Mouse (Mus musculus): ENCODE data around the gene Psmd12. TPM values are rescaled to one million over a fixed set of nuclear protein-coding genes. Genes with fewer than 3 reads are reported as not detected.

Gene Psmd12
- polyA plus RNA-seq, 1 experiment from 2014 or later: 178 TPM

DNA sequence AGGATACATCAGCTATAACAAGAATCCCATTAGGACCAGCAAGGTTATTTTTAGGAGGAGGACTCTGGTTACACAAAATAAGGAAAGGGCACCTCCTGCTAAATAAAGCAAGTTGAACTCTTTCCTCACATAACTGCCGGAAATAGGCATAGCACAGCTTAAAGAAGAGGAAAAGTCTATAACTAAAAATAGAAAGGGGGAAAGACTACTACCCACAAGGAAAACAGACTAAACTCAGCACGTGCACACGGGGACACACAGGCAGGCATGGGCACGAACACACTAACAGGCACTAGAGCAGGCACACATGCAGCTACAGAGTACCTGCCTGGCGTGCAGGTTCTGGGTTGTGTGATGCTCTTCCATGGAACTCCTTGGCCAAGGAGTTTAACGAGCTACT lies 32.6 kb upstream of the Psmd12 start:
- no peak overlapping the region for H3K4me3 ChIP-seq (ENCODE audit: low read depth, low read length)
- H3K4me1 ChIP-seq (ENCODE audit: control insufficient read depth, insufficient read depth, low read length): peaks cover 26% of the 10 kb centered on the region
- H3K27ac ChIP-seq (ENCODE audit: low read depth, low read length): peak overlapping the region; percentile 29; the same call in 1 of the 2 replicates
- WGBS (ENCODE audit: insufficient replicate concordance): 60% methylated on average over 6 of the region's 6 CpGs
- H3K27me3 ChIP-seq (ENCODE audit: control insufficient read depth, insufficient read depth, low read length): no peaks in the 10 kb centered on the region
- H3K9ac ChIP-seq (ENCODE audit: low read depth, low read length): no peak overlapping the region
- ATAC-seq (replicated peaks; ENCODE audit: insufficient number of reproducible peaks, low FRiP score, low TSS enrichment): no peak
- H3K9me3 ChIP-seq (replicated peaks; ENCODE audit: control insufficient read depth, low read length): no peaks in the 10 kb centered on the region
- no peak overlapping the region for H3K4me2 ChIP-seq
- no peaks in the 10 kb centered on the region for H3K36me3 ChIP-seq (ENCODE audit: control insufficient read depth, insufficient read depth, low read length)

DNA sequence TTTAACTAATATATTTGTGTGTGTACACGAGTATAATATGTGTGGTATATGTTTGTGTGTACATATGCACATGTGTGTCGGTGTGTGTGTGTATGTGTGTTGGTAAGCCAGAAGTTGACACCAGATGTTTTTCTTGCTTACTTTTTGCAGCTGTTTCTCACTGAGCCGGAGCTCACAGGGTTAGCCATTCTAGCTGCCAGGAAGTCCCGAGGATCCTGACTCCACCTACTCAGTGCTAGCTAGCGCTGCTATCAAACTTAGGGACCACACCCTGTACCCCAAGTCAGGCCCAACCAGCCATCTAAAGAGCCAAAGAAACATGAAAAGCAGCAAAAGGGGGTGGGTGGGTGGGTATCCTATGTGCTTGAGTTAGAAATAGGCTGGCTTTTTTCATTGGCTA lies 31.9 kb upstream of the Psmd12 start:
- Histone ChIP-seq H3K9ac (ENCODE audit: low read depth, low read length) (no peak overlapping the region), H3K27me3 (ENCODE audit: control insufficient read depth, insufficient read depth, low read length) (no peaks in the 10 kb centered on the region), H3K4me2 (no peak overlapping the region), H3K36me3 (ENCODE audit: control insufficient read depth, insufficient read depth, low read length) (no peaks in the 10 kb centered on the region), H3K4me1 (ENCODE audit: control insufficient read depth, insufficient read depth, low read length) (peaks cover 26% of the 10 kb centered on the region), H3K4me3 (ENCODE audit: low read depth, low read length) (no peak overlapping the region), H3K27ac (ENCODE audit: low read depth, low read length) (no peak overlapping the region), H3K9me3 (replicated peaks; ENCODE audit: control insufficient read depth, low read length) (no peaks in the 10 kb centered on the region)
- WGBS (ENCODE audit: insufficient replicate concordance): 55% methylated on average over 5 of the region's 5 CpGs
- no peak for ATAC-seq (replicated peaks; ENCODE audit: insufficient number of reproducible peaks, low FRiP score, low TSS enrichment)

DNA sequence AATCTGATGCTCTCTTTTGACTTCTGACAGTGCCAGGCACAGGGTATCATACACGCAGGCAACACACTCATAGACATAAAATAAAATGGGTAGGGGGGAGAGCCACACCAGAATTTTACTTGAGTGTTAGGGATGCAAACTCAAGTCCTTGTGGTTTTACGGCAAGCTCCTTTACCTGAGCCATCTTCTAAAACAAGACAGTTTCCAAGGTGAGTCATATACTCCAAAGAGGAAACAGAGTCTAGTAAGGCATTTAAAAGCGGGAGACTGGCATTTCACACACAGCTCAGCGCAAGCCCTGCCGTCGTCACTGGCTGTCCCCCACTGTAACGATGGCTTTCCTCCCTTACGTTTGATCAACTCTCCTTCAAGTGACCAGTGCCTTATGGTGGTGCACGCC lies 31.4 kb upstream of the Psmd12 start:
- Histone ChIP-seq H3K9ac (ENCODE audit: low read depth, low read length) (no peak overlapping the region), H3K4me3 (ENCODE audit: low read depth, low read length) (no peak overlapping the region), H3K4me2 (no peak overlapping the region), H3K27ac (ENCODE audit: low read depth, low read length) (no peak overlapping the region), H3K36me3 (ENCODE audit: control insufficient read depth, insufficient read depth, low read length) (no peaks in the 10 kb centered on the region), H3K27me3 (ENCODE audit: control insufficient read depth, insufficient read depth, low read length) (no peaks in the 10 kb centered on the region), H3K9me3 (replicated peaks; ENCODE audit: control insufficient read depth, low read length) (no peaks in the 10 kb centered on the region), H3K4me1 (ENCODE audit: control insufficient read depth, insufficient read depth, low read length) (peaks cover 26% of the 10 kb centered on the region)
- WGBS (ENCODE audit: insufficient replicate concordance): 82% methylated on average over 9 of the region's 9 CpGs
- ATAC-seq (replicated peaks; ENCODE audit: insufficient number of reproducible peaks, low FRiP score, low TSS enrichment): no peak

DNA sequence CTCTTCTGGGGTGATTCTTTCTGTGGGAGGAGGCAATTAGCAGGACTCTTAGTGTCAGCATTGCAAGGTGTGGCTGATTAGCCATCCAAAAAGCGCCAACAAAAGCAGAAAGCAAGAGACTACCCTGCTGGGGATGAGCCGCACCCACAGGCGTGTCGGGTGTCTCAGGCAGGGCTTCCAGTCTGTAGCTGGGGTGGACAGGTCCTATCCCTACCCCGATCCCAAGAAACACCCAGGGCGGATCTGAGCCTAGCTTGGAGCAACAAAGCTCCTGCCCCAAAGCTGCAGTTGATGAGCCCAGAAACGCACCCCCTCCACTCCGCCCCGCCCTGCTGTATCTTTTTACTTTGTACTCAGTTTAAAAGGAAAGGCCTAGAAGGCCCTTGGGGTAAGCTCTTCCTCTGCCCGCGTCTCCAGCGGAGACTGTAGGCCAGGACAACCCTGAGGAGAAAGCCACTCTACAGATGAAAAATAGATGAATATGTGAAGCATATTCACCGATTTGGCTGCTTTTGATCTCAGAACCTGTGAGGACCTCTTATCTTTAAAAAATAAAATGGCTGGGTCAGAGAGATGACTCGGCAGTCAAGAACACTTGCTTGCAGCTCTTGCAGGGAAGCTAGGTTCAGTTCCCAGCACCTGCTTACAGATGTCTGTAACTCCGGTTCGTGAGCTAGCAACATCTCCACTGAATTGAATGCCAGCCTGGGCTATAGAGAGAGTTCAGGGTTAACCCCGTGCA lies 29.9 kb upstream of the Psmd12 start:
- H3K27ac ChIP-seq (ENCODE audit: low read depth, low read length): no peak overlapping the region
- 0 out of 2 replicates have a peak, but pooled peaks have one; percentile 66 for ATAC-seq (replicated peaks; ENCODE audit: insufficient number of reproducible peaks, low FRiP score, low TSS enrichment)
- no peak overlapping the region for H3K9ac ChIP-seq (ENCODE audit: low read depth, low read length)
- WGBS (ENCODE audit: insufficient replicate concordance): 67% methylated on average over 17 of the region's 17 CpGs
- no peaks in the 10 kb centered on the region for H3K27me3 ChIP-seq (ENCODE audit: control insufficient read depth, insufficient read depth, low read length)
- peaks cover 26% of the 10 kb centered on the region for H3K4me1 ChIP-seq (ENCODE audit: control insufficient read depth, insufficient read depth, low read length)
- H3K4me3 ChIP-seq (ENCODE audit: low read depth, low read length): no peak overlapping the region
- peak overlapping the region; percentile 12; the same call in 1 of the 2 replicates for H3K4me2 ChIP-seq
- no peaks in the 10 kb centered on the region for H3K36me3 ChIP-seq (ENCODE audit: control insufficient read depth, insufficient read depth, low read length)
- H3K9me3 ChIP-seq (replicated peaks; ENCODE audit: control insufficient read depth, low read length): no peaks in the 10 kb centered on the region

DNA sequence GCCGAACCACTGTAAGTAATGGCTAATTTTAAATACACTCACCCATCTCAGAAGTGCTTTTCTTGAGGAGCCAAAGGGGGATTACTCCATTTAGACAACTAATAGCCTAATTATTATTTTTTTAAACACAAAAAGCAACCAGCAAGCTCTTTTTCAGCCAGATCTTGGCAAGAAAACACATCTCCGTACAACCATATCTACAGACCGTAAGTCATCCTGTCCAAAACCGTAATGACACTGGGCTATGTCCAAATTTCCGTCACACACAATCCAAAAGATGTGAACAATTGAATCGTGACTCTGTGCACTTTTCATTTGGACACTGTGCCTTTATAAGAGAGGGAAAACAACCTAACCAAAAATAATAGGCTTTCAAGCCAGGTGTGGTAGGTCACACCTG lies 29.2 kb upstream of the Psmd12 start:
- Histone ChIP-seq H3K36me3 (ENCODE audit: control insufficient read depth, insufficient read depth, low read length) (no peaks in the 10 kb centered on the region), H3K9ac (ENCODE audit: low read depth, low read length) (no peak overlapping the region), H3K27ac (ENCODE audit: low read depth, low read length) (no peak overlapping the region), H3K9me3 (replicated peaks; ENCODE audit: control insufficient read depth, low read length) (no peaks in the 10 kb centered on the region), H3K27me3 (ENCODE audit: control insufficient read depth, insufficient read depth, low read length) (no peaks in the 10 kb centered on the region), H3K4me3 (ENCODE audit: low read depth, low read length) (no peak overlapping the region), H3K4me1 (ENCODE audit: control insufficient read depth, insufficient read depth, low read length) (peaks cover 27% of the 10 kb centered on the region), H3K4me2 (no peak overlapping the region)
- 84% methylated on average over 6 of the region's 6 CpGs for WGBS (ENCODE audit: insufficient replicate concordance)
- no peak for ATAC-seq (replicated peaks; ENCODE audit: insufficient number of reproducible peaks, low FRiP score, low TSS enrichment)

DNA sequence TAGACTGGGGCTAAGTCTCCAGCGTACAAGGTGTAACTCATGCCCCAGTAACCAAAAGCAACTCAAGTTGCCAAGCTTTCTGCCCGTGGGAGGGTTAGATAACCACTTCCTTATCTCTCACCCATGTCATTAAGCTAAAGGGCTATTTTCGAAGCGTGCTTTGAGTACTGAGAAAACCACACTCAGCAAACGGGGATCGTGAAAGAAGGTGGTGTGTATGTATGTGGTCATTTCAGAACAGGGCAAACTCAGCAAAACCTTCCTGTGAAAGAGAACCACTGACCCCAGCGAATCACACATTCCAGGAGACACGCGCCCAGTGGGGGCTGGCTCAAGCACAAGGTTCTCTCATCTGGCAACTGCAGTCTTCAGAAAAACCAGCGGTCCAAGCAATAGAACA lies 28.2 kb upstream of the Psmd12 start:
- Histone ChIP-seq H3K27ac (ENCODE audit: low read depth, low read length) (no peak overlapping the region), H3K36me3 (ENCODE audit: control insufficient read depth, insufficient read depth, low read length) (no peaks in the 10 kb centered on the region), H3K9ac (ENCODE audit: low read depth, low read length) (no peak overlapping the region), H3K9me3 (replicated peaks; ENCODE audit: control insufficient read depth, low read length) (no peaks in the 10 kb centered on the region), H3K27me3 (ENCODE audit: control insufficient read depth, insufficient read depth, low read length) (no peaks in the 10 kb centered on the region), H3K4me1 (ENCODE audit: control insufficient read depth, insufficient read depth, low read length) (peaks cover 30% of the 10 kb centered on the region), H3K4me3 (ENCODE audit: low read depth, low read length) (no peak overlapping the region), H3K4me2 (peak overlapping the region; percentile 35)
- WGBS (ENCODE audit: insufficient replicate concordance): 29% methylated on average over 10 of the region's 10 CpGs
- no peak for ATAC-seq (replicated peaks; ENCODE audit: insufficient number of reproducible peaks, low FRiP score, low TSS enrichment)

DNA sequence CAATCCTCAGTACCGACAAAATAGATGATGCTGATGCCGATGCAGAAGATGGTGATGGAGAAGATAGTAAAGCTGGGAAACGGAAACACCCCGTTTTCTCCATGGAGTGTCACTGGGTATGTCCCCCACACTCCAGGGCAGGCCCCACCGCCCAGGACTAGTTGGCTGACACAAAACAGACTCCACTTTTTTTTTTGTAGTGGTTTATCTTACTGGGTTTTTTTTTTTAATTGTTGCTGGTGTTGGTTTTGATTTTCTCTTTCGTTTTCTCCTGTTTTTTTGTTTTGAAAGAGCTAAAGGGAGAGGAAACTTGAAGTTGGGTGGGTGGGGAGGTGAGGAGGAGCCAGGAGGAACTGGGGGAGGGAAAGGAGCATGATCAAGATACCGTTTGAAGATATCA lies 27.2 kb upstream of the Psmd12 start:
- no peak overlapping the region for H3K4me2 ChIP-seq
- no peaks in the 10 kb centered on the region for H3K27me3 ChIP-seq (ENCODE audit: control insufficient read depth, insufficient read depth, low read length)
- no peak overlapping the region for H3K4me3 ChIP-seq (ENCODE audit: low read depth, low read length)
- peaks cover 25% of the 10 kb centered on the region for H3K4me1 ChIP-seq (ENCODE audit: control insufficient read depth, insufficient read depth, low read length)
- H3K9me3 ChIP-seq (replicated peaks; ENCODE audit: control insufficient read depth, low read length): no peaks in the 10 kb centered on the region
- H3K27ac ChIP-seq (ENCODE audit: low read depth, low read length): no peak overlapping the region
- no peaks in the 10 kb centered on the region for H3K36me3 ChIP-seq (ENCODE audit: control insufficient read depth, insufficient read depth, low read length)
- no peak for ATAC-seq (replicated peaks; ENCODE audit: insufficient number of reproducible peaks, low FRiP score, low TSS enrichment)
- no peak overlapping the region for H3K9ac ChIP-seq (ENCODE audit: low read depth, low read length)
- 87% methylated on average over 7 of the region's 7 CpGs for WGBS (ENCODE audit: insufficient replicate concordance)

DNA sequence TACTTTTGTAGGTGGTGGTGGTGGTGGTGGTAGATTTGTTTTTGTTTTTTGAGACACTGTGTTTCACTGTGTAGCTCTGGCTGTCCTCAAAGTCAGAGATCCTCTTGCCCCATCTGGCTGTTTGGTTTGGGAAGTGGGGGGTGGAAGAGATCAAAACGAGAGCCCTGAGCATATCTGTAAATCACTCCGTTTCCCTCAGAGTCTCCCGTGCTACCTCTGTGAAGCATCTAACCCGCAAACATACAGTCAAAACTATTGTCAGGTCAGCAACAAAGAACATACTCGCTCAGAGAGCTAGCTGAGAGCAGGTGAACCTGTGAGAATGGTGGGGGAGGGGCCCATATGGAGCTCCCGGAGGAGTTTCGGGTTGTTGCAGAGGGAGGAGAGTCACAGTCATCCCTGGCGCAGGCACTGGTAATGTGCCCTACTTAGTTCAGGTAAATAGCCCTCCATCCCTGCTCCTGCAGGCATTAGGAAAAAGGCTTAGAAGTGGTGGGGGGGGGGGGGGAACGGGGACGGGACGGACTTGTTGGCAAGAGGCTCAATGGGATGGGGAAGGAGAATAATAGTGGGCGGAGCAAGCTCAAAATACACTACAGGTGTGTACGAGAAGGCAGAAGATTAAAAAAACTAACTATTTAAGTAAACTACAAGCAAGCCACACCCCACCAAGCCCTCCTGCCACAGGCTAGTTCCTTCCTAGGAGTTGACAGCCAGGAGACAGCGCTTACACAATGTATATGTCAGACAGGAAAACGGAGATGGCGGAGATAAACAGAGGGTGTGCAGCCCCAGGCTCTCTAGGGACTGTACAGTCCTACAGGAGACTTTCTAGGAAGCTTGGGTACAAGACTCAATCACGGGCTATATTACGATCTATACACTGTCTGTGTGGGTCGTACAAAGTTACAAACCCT lies 24.5 kb upstream of the Psmd12 start:
- H3K4me3 ChIP-seq (ENCODE audit: low read depth, low read length): no peak overlapping the region
- no peaks in the 10 kb centered on the region for H3K36me3 ChIP-seq (ENCODE audit: control insufficient read depth, insufficient read depth, low read length)
- H3K27me3 ChIP-seq (ENCODE audit: control insufficient read depth, insufficient read depth, low read length): no peaks in the 10 kb centered on the region
- H3K4me1 ChIP-seq (ENCODE audit: control insufficient read depth, insufficient read depth, low read length): peaks cover 11% of the 10 kb centered on the region
- no peak overlapping the region for H3K9ac ChIP-seq (ENCODE audit: low read depth, low read length)
- no peaks in the 10 kb centered on the region for H3K9me3 ChIP-seq (replicated peaks; ENCODE audit: control insufficient read depth, low read length)
- ATAC-seq (replicated peaks; ENCODE audit: insufficient number of reproducible peaks, low FRiP score, low TSS enrichment): no peak
- WGBS (ENCODE audit: insufficient replicate concordance): 57% methylated on average over 16 of the region's 19 CpGs
- peak overlapping the region; percentile 22; the same call in 1 of the 2 replicates for H3K4me2 ChIP-seq
- no peak overlapping the region for H3K27ac ChIP-seq (ENCODE audit: low read depth, low read length)
